Mouse (Mus musculus) MEL (cell line): ENCODE results near the gene Rcbtb2. TPM values are rescaled to one million over a fixed set of nuclear protein-coding genes. Genes with fewer than 3 reads are reported as not detected.

Source experiments
- DNase-seq: peaks from one replicate; pipeline ENCODE4 v3.0.0; 2011; ENCODE audit warnings: low read depth, low spot score
- H3K27ac ChIP-seq: 2 replicates; pipeline ENCODE4 v1.5.1; 2012; ENCODE audit warnings: low read depth, mild to moderate bottlenecking, control low read depth, low read length, moderate library complexity; ENCODE audit not compliant: control insufficient read depth
- H3K27me3 ChIP-seq, 2 experiments: fragments of 150-350 bp in 1 of 2; sonication (generic) in 1 of 2; 2 replicates each; pipeline ENCODE4 v1.6.1; 2012; ENCODE audit warnings: low read length in 2 of 2, mild to moderate bottlenecking in 2 of 2, improper control_type of control experiment in 1 of 2, moderate library complexity in 1 of 2; ENCODE audit not compliant: insufficient read depth in 2 of 2, control insufficient read depth in 1 of 2
- H3K36me3 ChIP-seq, 2 experiments: 2 replicates each; pipeline ENCODE4 v1.6.1; 2012 to 2014; ENCODE audit warnings: low read length in 2 of 2, improper control_type of control experiment in 1 of 2, inconsistent platforms in 1 of 2, mild to moderate bottlenecking in 1 of 2; ENCODE audit not compliant: insufficient read depth in 2 of 2, control insufficient read depth in 1 of 2
- H3K4me1 ChIP-seq, 2 experiments: fragments of 150-350 bp in 1 of 2; sonication (generic) in 1 of 2; 2 replicates each; pipeline ENCODE4 v1.6.1; 2012; ENCODE audit warnings: low read length in 2 of 2, improper control_type of control experiment in 1 of 2, mild to moderate bottlenecking in 1 of 2; ENCODE audit not compliant: insufficient read depth in 2 of 2, control insufficient read depth in 1 of 2
- H3K4me3 ChIP-seq, 2 experiments: fragments of 150-350 bp in 1 of 2; sonication (generic) in 1 of 2; 2 replicates each; pipeline ENCODE4 v1.5.1; 2012; ENCODE audit warnings: low read depth in 2 of 2, low read length in 2 of 2, mild to moderate bottlenecking in 2 of 2, moderate library complexity in 2 of 2, control low read depth in 1 of 2, improper control_type of control experiment in 1 of 2; ENCODE audit not compliant: control insufficient read depth in 1 of 2, insufficient read depth in 1 of 2
- H3K79me2 ChIP-seq: 2 replicates; pipeline ENCODE4 v1.6.1; 2012; ENCODE audit warnings: mild to moderate bottlenecking, low read length, moderate library complexity; ENCODE audit not compliant: control insufficient read depth, poor library complexity, insufficient read depth
- H3K9ac ChIP-seq: 2 replicates; pipeline ENCODE4 v1.6.1; 2012; ENCODE audit warnings: low read depth, mild to moderate bottlenecking, control low read depth, low read length, moderate library complexity; ENCODE audit not compliant: control insufficient read depth, poor library complexity, severe bottlenecking
- H3K9me3 ChIP-seq: fragments of 150-350 bp; sonication (generic); replicated peaks from 2 replicates; pipeline ENCODE4 v1.6.1; 2012; ENCODE audit warnings: mild to moderate bottlenecking, low read length, improper control_type of control experiment, moderate library complexity; ENCODE audit not compliant: insufficient read depth
- BHLHE40 ChIP-seq: IDR thresholded peaks from 2 replicates; pipeline ENCODE4 v1.6.1; 2012; ENCODE audit warnings: low read depth, mild to moderate bottlenecking, inconsistent platforms, low read length, improper control_type of control experiment, borderline replicate concordance
- CTCF ChIP-seq, 3 experiments: IDR thresholded peaks in 2 of 3; conservative IDR thresholded peaks in 1 of 3; 2 replicates each; pipeline ENCODE4 v1.5.1; 2011 to 2012; ENCODE audit warnings: low read length in 3 of 3, low read depth in 2 of 3, mild to moderate bottlenecking in 2 of 3, improper control_type of control experiment in 1 of 3, inconsistent platforms in 1 of 3, mixed read lengths in 1 of 3, moderate library complexity in 1 of 3; ENCODE audit not compliant: control insufficient read depth in 1 of 3, insufficient read depth in 1 of 3, poor library complexity in 1 of 3, severe bottlenecking in 1 of 3
- EP300 ChIP-seq, 2 experiments: IDR thresholded peaks; 2 replicates each; pipeline ENCODE4 v1.6.1; 2011; ENCODE audit warnings: improper control_type of control experiment in 2 of 2, low read length in 2 of 2, low read depth in 1 of 2, mild to moderate bottlenecking in 1 of 2
- GABPA ChIP-seq: IDR thresholded peaks from 2 replicates; pipeline ENCODE4 v1.6.1; 2012; ENCODE audit warnings: low read depth, mild to moderate bottlenecking, inconsistent platforms, low read length, improper control_type of control experiment, moderate library complexity
- GATA1 ChIP-seq: IDR thresholded peaks from 2 replicates; pipeline ENCODE4 v1.6.1; 2011; ENCODE audit warnings: low read depth, low read length, improper control_type of control experiment
- HCFC1 ChIP-seq: IDR thresholded peaks from 2 replicates; pipeline ENCODE4 v1.6.1; 2012; ENCODE audit warnings: low read depth, mild to moderate bottlenecking, inconsistent platforms, low read length, improper control_type of control experiment, moderate library complexity
- JUND ChIP-seq: IDR thresholded peaks from 2 replicates; pipeline ENCODE4 v1.6.1; 2011; ENCODE audit warnings: low read depth, mild to moderate bottlenecking, improper control_type of control experiment, low read length
- KAT2A ChIP-seq: conservative IDR thresholded peaks from 2 replicates; pipeline ENCODE4 v1.6.1; 2012; ENCODE audit warnings: low read depth, low read length, improper control_type of control experiment, inconsistent platforms
- MAFK ChIP-seq: IDR thresholded peaks from 2 replicates; pipeline ENCODE4 v1.6.1; 2011; ENCODE audit warnings: low read depth, mild to moderate bottlenecking, low read length, improper control_type of control experiment, borderline replicate concordance
- MAX ChIP-seq: IDR thresholded peaks from 2 replicates; pipeline ENCODE4 v1.6.1; 2011; ENCODE audit warnings: low read length, improper control_type of control experiment
- MXI1 ChIP-seq: IDR thresholded peaks from 2 replicates; pipeline ENCODE4 v1.6.1; 2011; ENCODE audit warnings: mild to moderate bottlenecking, low read depth, low read length, improper control_type of control experiment
- MYB ChIP-seq: IDR thresholded peaks from 2 replicates; pipeline ENCODE4 v1.6.1; 2011; ENCODE audit warnings: mild to moderate bottlenecking, low read depth, low read length, improper control_type of control experiment
- MYC ChIP-seq: IDR thresholded peaks from 2 replicates; pipeline ENCODE4 v1.6.1; 2011; ENCODE audit warnings: low read depth, mild to moderate bottlenecking, low read length, improper control_type of control experiment, moderate library complexity
- POLR2A ChIP-seq, 2 experiments: IDR thresholded peaks; 2 replicates each; pipeline ENCODE4 v1.6.1; 2011 to 2012; ENCODE audit warnings: low read length in 2 of 2, mild to moderate bottlenecking in 2 of 2, control low read depth in 1 of 2, improper control_type of control experiment in 1 of 2, low read depth in 1 of 2, moderate library complexity in 1 of 2; ENCODE audit not compliant: control insufficient read depth in 1 of 2, insufficient read depth in 1 of 2, poor library complexity in 1 of 2
- RCOR1 ChIP-seq: IDR thresholded peaks from 2 replicates; pipeline ENCODE4 v1.6.1; 2012; ENCODE audit warnings: low read depth, mild to moderate bottlenecking, inconsistent platforms, low read length, improper control_type of control experiment
- SIN3A ChIP-seq: IDR thresholded peaks from 2 replicates; pipeline ENCODE4 v1.6.1; 2012; ENCODE audit warnings: low read length, improper control_type of control experiment, inconsistent platforms
- SMC3 ChIP-seq: IDR thresholded peaks from 2 replicates; pipeline ENCODE4 v1.6.1; 2011; ENCODE audit warnings: low read depth, low read length, improper control_type of control experiment
- TAL1 ChIP-seq: IDR thresholded peaks from 2 replicates; pipeline ENCODE4 v1.6.1; 2012; ENCODE audit warnings: mild to moderate bottlenecking, inconsistent platforms, low read length, moderate library complexity, mixed read lengths
- TBP ChIP-seq: IDR thresholded peaks from 2 replicates; pipeline ENCODE4 v1.8.0; 2011; ENCODE audit warnings: low read depth, low read length, improper control_type of control experiment
- TCF12 ChIP-seq: IDR thresholded peaks from 2 replicates; pipeline ENCODE4 v1.6.1; 2014; ENCODE audit warnings: low read depth, mild to moderate bottlenecking, inconsistent platforms, low read length, improper control_type of control experiment, moderate library complexity
- UBTF ChIP-seq: IDR thresholded peaks from 2 replicates; pipeline ENCODE4 v1.6.1; 2012; ENCODE audit warnings: low read depth, mild to moderate bottlenecking, inconsistent platforms, low read length, improper control_type of control experiment, moderate library complexity, borderline replicate concordance; ENCODE audit not compliant: insufficient read depth
- USF1 ChIP-seq: IDR thresholded peaks from 2 replicates; pipeline ENCODE4 v1.6.1; 2014; ENCODE audit warnings: low read depth, mild to moderate bottlenecking, inconsistent platforms, low read length, improper control_type of control experiment, moderate library complexity
- USF2 ChIP-seq, 2 experiments: IDR thresholded peaks; 2 replicates each; pipeline ENCODE4 v1.6.1; 2011 to 2012; ENCODE audit warnings: improper control_type of control experiment in 2 of 2, low read length in 2 of 2, borderline replicate concordance in 1 of 2, inconsistent platforms in 1 of 2, low read depth in 1 of 2, mild to moderate bottlenecking in 1 of 2; ENCODE audit not compliant: insufficient read depth in 1 of 2
- ZKSCAN1 ChIP-seq: IDR thresholded peaks from 2 replicates; pipeline ENCODE4 v1.6.1; 2012; ENCODE audit warnings: low read depth, mild to moderate bottlenecking, inconsistent platforms, low read length, improper control_type of control experiment, moderate library complexity
- ZNF384 ChIP-seq: IDR thresholded peaks from 2 replicates; pipeline ENCODE4 v1.6.1; 2012; ENCODE audit warnings: low read depth, mild to moderate bottlenecking, inconsistent platforms, low read length, improper control_type of control experiment
- polyA plus RNA-seq, 2 experiments: library from polyadenylated mRNA; stranded (reverse) in 1 of 2; unstranded in 1 of 2; fragments of >175 nt in 1 of 2; fragments of >200 nt in 1 of 2; gene quantifications; 2 replicates each; pipeline versions ENCODE4 v1.2.1 to v1.2.4; 2012; ENCODE audit warnings: low replicate concordance in 2 of 2, low read depth in 1 of 2; ENCODE audit not compliant: insufficient read length in 2 of 2, insufficient read depth in 1 of 2, missing spikeins in 1 of 2
- total RNA-seq: library from RNA; depleted of rRNA; stranded (reverse); fragments of 300-350 nt; gene quantifications from 2 replicates; pipeline ENCODE4 v1.2.3, GENCODE M21; 2012

Rcbtb2 gene
- total and polyA plus RNA-seq, 3 experiments: 8.6 to 13.8 TPM; not detected in 1

DNA sequence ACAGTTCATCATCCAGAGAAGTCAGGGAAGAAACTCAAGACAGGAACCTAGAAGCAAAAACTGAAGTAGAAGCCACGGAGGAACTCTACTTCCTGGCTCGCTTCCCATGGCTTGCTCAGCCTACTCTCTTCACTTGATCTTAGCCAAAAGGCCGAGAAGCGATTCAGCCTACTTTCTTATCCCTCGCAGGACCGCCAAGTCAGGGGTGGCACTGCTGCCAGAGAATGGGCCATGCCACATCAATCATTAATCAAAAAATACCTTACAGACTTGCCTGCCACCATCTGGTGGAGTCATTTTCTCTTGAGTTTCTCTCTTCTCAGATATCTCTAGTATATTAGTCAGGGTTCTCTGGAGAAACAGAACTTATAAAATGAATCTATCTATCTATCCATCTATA lies 42.3 kb downstream of the Rcbtb2 start:
- no peaks in the 10 kb centered on the region for H3K9me3 ChIP-seq
- H3K27me3 ChIP-seq: no peaks in the 10 kb centered on the region
- TF ChIP-seq MYB (no peak), ZKSCAN1 (no peak), HCFC1 (no peak), SIN3A (no peak), JUND (no peak), MXI1 (no peak), GABPA (no peak), RCOR1 (no peak), TCF12 (no peak), MAX (no peak), POLR2A (IDR thresholded peaks at IDR 0.05; ENCODE audit: control insufficient read depth in 1 of 2, insufficient read depth in 1 of 2, low read depth in 1 of 2, low read length in 2 of 2, poor library complexity in 1 of 2) (no peak), ZNF384 (no peak), USF1 (no peak), BHLHE40 (no peak), USF2 (IDR thresholded peaks at IDR 0.05; ENCODE audit: borderline replicate concordance in 1 of 2, insufficient read depth in 1 of 2, low read depth in 1 of 2, low read length in 2 of 2) (no peak), TAL1 (no peak), CTCF (IDR thresholded peaks at IDR 0.05 in 2 of 3, conservative IDR thresholded peaks at IDR 0.05 in 1 of 3; ENCODE audit: control insufficient read depth in 1 of 3, insufficient read depth in 1 of 3, low read depth in 2 of 3, low read length in 3 of 3, poor library complexity in 1 of 3, severe bottlenecking in 1 of 3) (no peak), EP300 (IDR thresholded peaks at IDR 0.05; ENCODE audit: low read depth in 1 of 2, low read length in 2 of 2) (no peak), MYC (no peak)
- H3K9ac ChIP-seq: no peak overlapping the region
- DNase-seq: no peak
- no peak overlapping the region for H3K4me3 ChIP-seq
- no peaks in the 10 kb centered on the region for H3K36me3 ChIP-seq
- no peak overlapping the region for H3K27ac ChIP-seq
- no peaks in the 10 kb centered on the region for H3K79me2 ChIP-seq
- no peaks in the 10 kb centered on the region for H3K4me1 ChIP-seq

DNA sequence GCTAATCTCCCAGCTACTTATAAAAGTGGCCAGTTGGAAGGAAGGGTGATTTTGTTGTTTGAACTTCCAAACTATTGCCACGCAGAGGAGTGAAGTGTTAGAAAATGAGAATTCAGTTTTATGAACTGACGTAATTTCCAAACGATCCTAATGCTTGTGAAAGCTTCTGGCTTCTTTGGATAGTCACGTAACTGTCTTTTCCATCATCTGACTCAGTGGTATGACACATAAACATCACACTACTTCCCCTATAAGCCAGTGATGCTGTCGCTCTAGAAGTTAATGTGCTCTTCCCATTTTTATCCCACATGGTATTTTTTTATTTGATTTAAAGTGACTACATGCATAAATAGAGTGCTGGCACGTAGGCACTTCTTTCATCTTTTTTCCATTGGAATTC lies 45.8 kb downstream of the Rcbtb2 start:
- Histone ChIP-seq H3K27ac (no peak overlapping the region), H3K4me1 (no peaks in the 10 kb centered on the region)

More for the DNA sequence above, 45.8 kb downstream of the Rcbtb2 start:
- TF ChIP-seq RCOR1 (no peak), ZKSCAN1 (no peak), SMC3 (no peak), KAT2A (no peak), MAFK (no peak), POLR2A (IDR thresholded peaks at IDR 0.05; ENCODE audit: control insufficient read depth in 1 of 2, insufficient read depth in 1 of 2, low read depth in 1 of 2, low read length in 2 of 2, poor library complexity in 1 of 2) (no peak), GATA1 (no peak), GABPA (no peak), TCF12 (no peak), TBP (no peak), UBTF (no peak)
- TF ChIP-seq, all 39 proteins: peak for 0
- no peak overlapping the region for H3K4me3 ChIP-seq
- no peaks in the 10 kb centered on the region for H3K9me3 ChIP-seq
- H3K36me3 ChIP-seq: no peaks in the 10 kb centered on the region
- no peaks in the 10 kb centered on the region; a peak in 1 of 4 replicates for H3K27me3 ChIP-seq
- H3K9ac ChIP-seq: no peak overlapping the region
- DNase-seq: no peak
- H3K79me2 ChIP-seq: no peaks in the 10 kb centered on the region
